Mouse (Mus musculus): ENCODE results near the gene Tacr1.

DNA sequence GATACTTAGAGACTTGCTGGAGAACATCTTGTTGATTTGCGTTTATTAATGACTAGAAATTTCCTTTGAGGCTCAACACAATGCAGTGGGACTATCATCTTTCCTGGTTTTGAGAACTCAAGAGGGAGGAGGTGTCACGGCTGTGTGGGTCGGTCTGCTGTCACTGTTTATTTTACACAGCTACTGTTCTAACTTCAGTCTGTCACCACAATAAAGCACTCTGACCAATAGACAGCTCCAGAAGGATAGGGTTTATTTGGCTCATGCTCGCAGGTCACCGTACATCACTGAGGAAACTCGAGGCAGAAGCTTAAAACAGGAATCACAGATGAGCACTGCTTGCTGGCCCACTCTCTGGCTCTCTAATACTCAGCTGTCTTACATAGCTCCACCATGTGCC, 92.3 kb downstream of the Tacr1 start:
- TF ChIP-seq CTCF (IDR thresholded peaks at IDR 0.05; ENCODE audit: control insufficient read depth, insufficient read depth, low read length) (no peak), POLR2A (IDR thresholded peaks at IDR 0.05; ENCODE audit: borderline replicate concordance, control insufficient read depth, low read depth, low read length) (no peak)
